Mouse (Mus musculus) megakaryocyte, adult 5-6 weeks (primary cell): ENCODE measurements around the gene Mxd4. TPM values are rescaled to one million over a fixed set of nuclear protein-coding genes. Genes with fewer than 3 reads are reported as not detected.

Experiments used
- ATAC-seq: 2 replicates; pipeline ENCODE4 v1.8.0; 2016; ENCODE audit warnings: mild to moderate bottlenecking, inconsistent platforms; ENCODE audit not compliant: poor library complexity, severe bottlenecking
- total RNA-seq, 2 experiments: library from RNA; stranded (forward) in 1 of 2; stranded (reverse) in 1 of 2; fragments of 153-499, 151-499 nt in 1 of 2; fragments of 221-1000, 200-1000 nt in 1 of 2; gene quantifications; 2 replicates each; pipeline versions ENCODE4 v1.2.3 to v1.2.4; 2015 to 2017

The Mxd4 gene
- total RNA-seq, 2 experiments from 2014 or later = 17.6 to 19.8 TPM

GRCm38 (mm10) chr5:34170726-34171125 lies 16.8 kb downstream of the Mxd4 start:
- no peak for ATAC-seq

- ATAC-seq = no peak
These were observed 17.6 kb downstream of the Mxd4 start for GRCm38 (mm10) chr5:34169954-34170353.

- ATAC-seq = peak; percentile 97
These were observed 18.3 kb downstream of the Mxd4 start, which contains the start of the genes Poln and Haus3 for GRCm38 (mm10) chr5:34168950-34169891. TSS of gene Poln (minus strand) at chr5:34169448. TSS of gene Haus3 (minus strand) at chr5:34169527.

GRCm38 (mm10) chr5:34167857-34168256 lies 19.7 kb downstream of the Mxd4 start:
- ATAC-seq = no peak

- ATAC-seq = no peak
These were observed 21.7 kb downstream of the Mxd4 start for GRCm38 (mm10) chr5:34165793-34166192.

GRCm38 (mm10) chr5:34148476-34148875 lies 39.0 kb downstream of the Mxd4 start:
- no peak for ATAC-seq

GRCm38 (mm10) chr5:34147554-34147953 lies 40.0 kb downstream of the Mxd4 start:
- no peak for ATAC-seq

GRCm38 (mm10) chr5:34139751-34140150 lies 47.8 kb downstream of the Mxd4 start:
- no peak for ATAC-seq

GRCm38 (mm10) chr5:34132731-34133130 lies 54.8 kb downstream of the Mxd4 start:
- no peak for ATAC-seq

- ATAC-seq = no peak
These were observed 63.4 kb downstream of the Mxd4 start for GRCm38 (mm10) chr5:34124131-34124530.

Other genes starting within 250 kb of the Mxd4 start
- gene Gm1673, start 204.3 kb downstream of the Mxd4 start, total RNA-seq (2015) = 0.48 and 1.5 TPM in 2 replicates
- gene Gm1673, start 204.3 kb downstream of the Mxd4 start, total RNA-seq (2017) = 2.0 and 3.8 TPM in 2 replicates
- gene Nat8l, start 191.7 kb downstream of the Mxd4 start, total RNA-seq (2015) = 4.9 and 6.3 TPM in 2 replicates
- 6.7 and 8.4 TPM in 2 replicates for gene Nat8l, start 191.7 kb downstream of the Mxd4 start, total RNA-seq (2017)
- 1.7 and 3.9 TPM in 2 replicates for gene Poln, start 18.3 kb downstream of the Mxd4 start, total RNA-seq (2015)
- gene Poln, start 18.3 kb downstream of the Mxd4 start, total RNA-seq (2017) = 1.2 and 2.7 TPM in 2 replicates
- 33.6 and 41.4 TPM in 2 replicates for gene Haus3, start 18.2 kb downstream of the Mxd4 start, total RNA-seq (2015)
- 44.8 and 53.7 TPM in 2 replicates for gene Haus3, start 18.2 kb downstream of the Mxd4 start, total RNA-seq (2017)
- 2.3 and 3.8 TPM in 2 replicates for gene Zfyve28, start 100.7 kb upstream of the Mxd4 start, total RNA-seq (2015)
- gene Zfyve28, start 100.7 kb upstream of the Mxd4 start, total RNA-seq (2017) = 4.8 and 5.5 TPM in 2 replicates
- 0.56 and 0.57 TPM in 2 replicates for gene Cfap99, start 100.9 kb upstream of the Mxd4 start, total RNA-seq (2015)
- gene Cfap99, start 100.9 kb upstream of the Mxd4 start, total RNA-seq (2017) = 1.2 and 1.9 TPM in 2 replicates
- gene Rnf4, start 148.6 kb upstream of the Mxd4 start, total RNA-seq (2015) = 75.7 and 86.1 TPM in 2 replicates
- 79.6 and 82.8 TPM in 2 replicates for gene Rnf4, start 148.6 kb upstream of the Mxd4 start, total RNA-seq (2017)
- gene Fam193a, start 182.2 kb upstream of the Mxd4 start, total RNA-seq (2015) = 33.4 and 40.0 TPM in 2 replicates
- 43.0 and 44.8 TPM in 2 replicates for gene Fam193a, start 182.2 kb upstream of the Mxd4 start, total RNA-seq (2017)